Mouse (Mus musculus): ENCODE data around the gene Gm28269. TPM values are rescaled to one million over a fixed set of nuclear protein-coding genes. Genes with fewer than 3 reads are reported as not detected.

Gm28269 gene
- polyA plus RNA-seq, 1 experiment from 2014 or later = not detected

Other genes starting within 250 kb of the Gm28269 start
- gene Slc6a14, start 30.2 kb downstream of the Gm28269 start, polyA plus RNA-seq (2015; fragmentation: Nextera tagmentation; extraction: Ambion mirVana) = not detected in 2 replicates